Mouse (Mus musculus) layer of hippocampus, postnatal 36 days (tissue): ENCODE measurements at regions not wholly inside any gene's neighbourhood (a gene's known extent, or its start where the extent isn't known, plus 50 kb on each side); places are given as distances from the start of the nearest gene placed in this dataset.
"Not testable (repeated sequence)": the region's sequence is repeated elsewhere in the genome, so short reads cannot be mapped to it uniquely, and the experiment has no call there.

Experiments
- DNase-seq, 2 experiments: peaks; one replicate each; pipeline ENCODE4 v3.0.0; 2022

DNA sequence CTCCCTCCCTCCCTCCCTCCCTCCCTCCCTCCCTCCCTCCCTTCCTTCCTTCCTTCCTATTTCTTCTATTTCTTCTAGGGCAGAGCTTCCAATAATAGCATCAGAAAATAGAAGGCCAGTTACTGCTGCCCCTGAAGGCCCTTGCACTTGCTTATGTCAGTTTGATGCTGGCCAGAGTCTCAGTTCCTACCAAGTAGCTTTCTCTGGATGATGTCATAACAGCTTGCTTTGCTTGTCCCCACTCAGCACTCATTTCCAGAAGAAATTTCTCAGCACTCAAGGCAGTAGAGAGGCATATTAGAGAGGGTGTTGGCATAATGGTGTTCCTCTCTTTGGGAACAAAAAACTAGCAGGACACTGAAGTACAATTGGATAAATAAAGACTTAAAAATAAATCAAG, 811.6 kb upstream of the 4930444P10Rik start:
- DNase-seq, result no peak

DNA sequence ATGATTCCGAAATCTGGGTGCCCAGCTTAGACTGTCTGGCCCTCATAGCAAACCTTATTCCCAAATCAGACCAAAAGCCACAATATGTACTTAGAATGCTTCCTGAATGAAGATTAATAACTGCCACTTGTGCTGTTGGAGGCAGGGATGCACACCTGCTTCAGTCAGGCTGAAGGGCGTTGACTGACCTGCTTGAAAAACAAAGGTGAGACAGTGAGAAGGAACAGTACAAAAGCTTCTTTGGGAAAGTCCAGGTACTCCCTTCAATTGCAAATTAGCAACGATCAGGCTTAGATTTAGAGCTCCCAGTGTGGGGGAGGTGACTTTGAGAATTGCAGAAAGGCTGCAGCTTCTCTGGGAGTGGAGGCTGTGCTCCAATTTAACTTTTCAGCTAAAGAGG, 775.3 kb upstream of the 4930444P10Rik start:
- DNase-seq, result not testable (repeated sequence)

DNA sequence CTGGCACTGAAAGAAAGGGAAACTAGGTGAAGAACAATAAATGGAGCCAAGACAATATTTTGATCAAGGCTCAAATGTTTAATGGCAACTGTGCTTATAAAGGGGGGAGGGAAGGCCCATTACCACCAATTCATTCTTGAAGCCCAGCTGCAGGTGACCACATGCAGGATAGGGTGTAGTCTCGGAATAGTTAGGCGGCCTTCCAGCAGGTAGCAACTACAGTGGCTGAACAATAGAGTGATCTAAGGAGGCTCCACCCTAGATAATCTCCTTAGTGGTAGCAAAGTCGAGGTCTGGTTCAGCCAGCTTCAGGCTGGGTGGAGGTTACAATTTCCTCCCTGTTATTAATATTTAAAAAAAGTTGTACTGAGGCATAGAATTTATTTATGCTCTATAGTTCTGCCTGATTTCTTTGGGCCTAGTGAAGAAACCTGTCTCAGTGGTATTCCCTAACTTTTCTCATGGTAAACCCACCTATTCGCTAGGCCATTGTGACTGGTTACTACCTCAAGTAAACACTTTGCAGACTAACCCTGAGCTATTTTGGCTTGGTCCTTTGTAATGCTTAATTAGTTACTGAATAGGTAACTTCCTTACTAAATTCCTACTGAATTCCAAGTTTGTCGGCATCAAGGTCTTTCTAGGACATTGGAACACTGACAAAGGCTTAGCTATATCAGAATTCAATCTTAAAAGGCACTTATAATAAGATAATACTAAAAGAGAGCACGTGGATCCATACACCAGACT, 774.1 kb upstream of the 4930444P10Rik start:
- not testable (repeated sequence) for DNase-seq

DNA sequence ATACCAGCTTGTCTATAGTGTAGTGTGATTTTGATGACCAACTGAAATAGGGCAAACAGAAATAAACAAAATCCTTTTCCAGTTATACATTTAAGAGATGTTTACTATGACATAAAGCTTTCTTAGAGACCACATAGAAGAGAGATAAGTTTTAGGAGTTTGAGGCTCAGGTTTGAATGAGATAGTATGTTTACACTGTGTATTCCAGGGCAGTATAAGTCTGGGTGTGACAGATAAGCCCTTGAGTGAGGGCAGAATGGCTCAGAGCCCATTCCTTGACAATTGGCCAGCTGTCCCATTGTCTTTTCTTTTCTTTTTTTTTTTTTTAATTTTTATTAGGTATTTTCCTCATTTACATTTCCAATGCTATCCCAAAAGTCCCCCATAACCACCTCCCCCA, 744.0 kb upstream of the 4930444P10Rik start:
- DNase-seq, result no peak

DNA sequence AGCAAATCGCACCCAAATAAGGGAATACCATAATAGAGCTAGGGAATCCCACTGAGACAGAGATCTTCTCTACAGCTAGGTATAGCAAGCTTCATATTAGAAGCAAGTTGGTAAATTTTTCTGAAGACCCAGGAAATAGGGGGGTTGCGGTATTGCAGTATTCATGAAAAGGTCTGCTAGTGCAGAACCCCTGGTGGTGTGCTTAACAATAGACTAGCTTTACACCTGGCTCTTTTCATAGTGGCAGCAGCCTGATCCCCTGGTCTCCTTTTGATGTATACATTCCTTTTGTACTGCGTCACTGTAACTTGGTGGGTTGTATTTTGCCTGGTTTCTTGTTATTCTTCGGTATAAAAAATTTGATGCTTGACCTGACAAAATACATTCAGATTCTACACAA, 731.6 kb upstream of the 4930444P10Rik start:
- DNase-seq, result not testable (repeated sequence)

DNA sequence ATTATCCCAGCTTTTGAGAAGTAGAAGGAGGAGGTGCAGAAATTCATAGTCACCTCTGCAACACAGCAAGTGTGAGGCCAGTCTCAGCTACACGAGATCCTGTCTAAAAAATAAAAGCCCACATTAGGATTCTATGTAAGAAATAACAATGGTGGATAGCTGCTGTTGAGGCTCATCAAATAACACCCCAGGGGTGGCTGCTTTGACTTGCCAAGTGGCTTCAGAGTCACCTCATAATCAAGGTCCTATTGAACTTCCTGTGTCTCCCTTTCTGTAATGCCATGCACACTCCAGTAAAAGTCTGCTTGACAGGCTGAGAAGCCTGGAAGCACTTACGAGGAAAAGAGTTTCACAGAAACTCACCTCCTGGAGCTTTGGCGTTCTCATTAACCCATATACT, 730.9 kb upstream of the 4930444P10Rik start:
- no peak for DNase-seq

DNA sequence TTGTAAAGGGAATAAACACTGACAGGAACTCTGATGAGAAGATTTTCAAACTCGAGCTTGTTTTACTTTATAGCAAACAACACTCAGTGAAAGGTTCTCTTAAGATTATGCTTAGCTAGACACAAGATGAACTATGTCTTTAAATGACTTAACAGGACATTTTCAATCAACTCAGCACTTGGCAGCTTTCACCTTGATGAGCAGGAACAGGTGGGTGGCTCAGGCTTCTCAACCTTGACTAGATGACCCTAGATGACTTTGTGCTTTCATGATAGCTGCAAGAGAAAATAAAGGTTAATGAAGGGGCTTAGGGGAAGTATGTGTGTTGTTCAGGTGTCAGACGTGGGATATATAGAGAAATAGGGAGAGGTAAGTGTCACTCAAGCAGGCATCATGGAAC, 728.1 kb upstream of the 4930444P10Rik start:
- no peak for DNase-seq

DNA sequence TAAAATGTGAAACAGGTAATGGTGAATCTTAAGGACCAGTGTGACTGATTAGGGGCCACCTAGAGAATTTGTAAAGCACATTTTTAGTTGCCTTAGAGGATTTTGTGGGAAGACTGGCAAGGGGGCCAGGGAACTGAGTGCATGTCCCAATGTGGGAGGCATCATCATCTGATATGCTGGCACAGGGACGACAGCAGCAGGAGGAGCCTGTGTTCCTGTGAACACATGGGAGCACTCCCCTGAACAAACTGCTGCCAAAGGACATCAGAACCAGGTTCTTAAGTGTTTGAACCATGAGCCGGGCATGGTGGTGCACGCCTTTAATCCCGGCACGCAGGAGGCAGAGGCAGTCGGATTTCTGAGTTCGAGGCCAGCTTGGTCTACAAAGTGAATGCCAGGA, 723.4 kb upstream of the 4930444P10Rik start:
- peak; percentile 69 to 76 for DNase-seq

DNA sequence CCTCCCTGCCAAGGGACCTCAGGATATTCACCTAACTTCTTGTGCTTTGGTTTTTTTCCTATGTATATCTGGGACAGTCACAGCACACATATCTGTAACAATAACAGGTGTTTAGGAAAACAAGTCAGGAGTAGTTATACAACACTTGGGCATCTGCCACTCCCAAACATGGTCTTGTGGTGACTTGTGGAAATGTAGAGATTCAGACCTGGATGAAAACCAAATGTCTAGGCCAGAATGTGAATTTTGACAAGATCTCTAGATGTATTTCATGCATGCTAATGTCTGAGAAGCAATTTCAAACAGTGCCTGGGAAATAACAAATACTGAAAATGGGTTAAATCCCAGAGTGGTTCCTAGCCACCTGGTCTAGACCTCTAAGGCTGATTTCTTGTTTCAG, 722.6 kb upstream of the 4930444P10Rik start:
- DNase-seq, result no peak

DNA sequence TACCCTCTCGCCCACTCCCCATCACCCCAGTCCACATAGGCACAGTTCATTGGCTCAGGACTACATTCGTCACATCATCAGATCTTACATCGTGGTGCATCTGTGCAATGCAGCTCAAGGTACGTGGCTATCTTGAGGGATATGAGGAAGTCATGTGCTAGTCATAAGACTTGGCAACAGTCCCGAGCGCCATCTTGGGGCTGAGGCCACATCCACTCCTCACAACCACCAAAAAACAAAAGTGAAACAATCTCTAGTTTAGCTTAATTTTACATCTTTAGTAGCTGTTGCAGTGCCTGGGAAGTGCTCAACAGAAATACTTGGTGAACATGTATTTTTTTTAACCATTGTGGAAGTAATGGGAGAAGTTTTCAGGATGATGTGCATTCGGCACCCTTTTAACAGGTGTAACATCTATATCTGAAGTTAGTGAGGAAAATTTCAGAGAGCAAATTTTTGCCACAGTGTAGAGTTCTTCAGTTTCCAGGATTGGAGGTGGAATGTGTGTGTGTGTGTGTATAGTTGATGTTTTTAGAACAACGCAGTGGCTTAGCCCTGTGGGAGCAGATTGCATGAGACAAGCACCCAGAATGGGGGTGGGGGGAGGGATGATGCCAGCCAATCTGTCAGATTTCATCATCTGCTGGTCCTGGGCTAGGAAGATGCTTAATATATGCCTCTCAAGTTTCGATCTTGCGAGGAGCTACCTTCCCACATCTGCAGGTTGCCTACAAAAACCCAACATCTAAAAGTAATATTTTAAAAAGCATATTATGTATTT, 716.4 kb upstream of the 4930444P10Rik start:
- peak in 1 of 2 experiments; percentile 15 for DNase-seq

DNA sequence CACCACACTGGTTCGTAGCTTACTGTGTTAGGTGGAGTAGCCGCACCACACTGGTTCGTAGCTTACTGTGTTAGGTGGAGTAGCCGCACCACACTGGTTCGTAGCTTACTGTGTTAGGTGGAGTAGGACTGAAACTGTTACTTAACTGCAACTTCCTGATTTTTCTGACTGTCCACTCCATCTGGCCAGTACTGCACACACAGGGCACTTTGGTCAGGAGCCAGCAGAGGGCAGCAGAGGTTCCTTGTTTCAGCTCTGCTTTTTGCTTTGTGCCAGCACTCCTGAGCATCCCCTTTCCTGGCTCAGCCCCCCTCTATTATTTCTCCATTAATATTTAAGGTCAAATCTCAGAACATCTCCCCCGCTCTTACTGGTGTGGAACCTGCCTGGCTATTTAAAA, 705.2 kb upstream of the 4930444P10Rik start:
- peak; percentile 75 for DNase-seq

DNA sequence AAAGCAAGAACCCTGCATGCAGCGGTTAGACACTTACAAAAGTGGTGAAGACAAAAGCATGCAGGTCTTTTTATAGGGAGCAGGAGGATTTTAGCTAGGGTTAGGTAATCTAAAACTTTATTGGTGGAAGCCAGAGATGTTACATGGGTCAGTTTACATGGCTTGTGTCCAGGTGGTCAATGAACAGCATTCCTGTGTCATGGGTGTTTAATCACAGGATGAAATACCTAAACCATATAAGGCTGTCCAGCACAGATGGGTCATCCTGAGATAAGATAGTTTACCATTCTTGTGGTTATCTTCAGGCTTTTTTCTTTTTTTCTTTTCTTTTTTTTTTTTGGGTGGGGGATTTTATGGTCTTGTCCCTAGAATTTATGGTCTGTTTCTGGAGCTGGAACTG, 703.3 kb upstream of the 4930444P10Rik start:
- no peak for DNase-seq

DNA sequence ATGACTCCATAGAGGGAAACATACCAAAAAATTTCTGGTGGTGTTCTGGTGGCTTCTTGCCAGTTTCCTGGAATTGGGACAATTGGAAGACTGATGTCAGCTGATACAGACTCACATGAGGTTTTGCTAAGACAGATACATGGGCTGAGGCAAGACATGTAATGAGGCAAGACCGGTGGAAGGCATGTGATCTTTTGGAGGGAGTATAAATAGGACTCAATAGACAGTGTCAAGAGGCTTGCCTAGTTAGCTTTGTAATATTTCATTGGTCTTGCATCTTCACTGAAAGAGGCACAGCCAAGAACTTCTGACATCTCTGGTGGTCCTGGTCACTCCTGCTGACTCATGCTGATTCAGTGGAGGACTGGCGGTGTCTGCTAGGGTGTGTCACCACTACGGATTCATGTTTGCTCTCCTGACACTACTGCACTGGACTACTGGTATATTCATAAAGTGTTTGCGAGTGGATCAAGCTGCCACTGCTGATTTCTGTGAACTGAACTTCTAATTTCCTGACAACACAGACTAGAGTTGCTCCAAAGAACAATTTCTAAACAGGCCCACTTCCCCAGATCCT, 697.7 kb upstream of the 4930444P10Rik start:
- no peak for DNase-seq

DNA sequence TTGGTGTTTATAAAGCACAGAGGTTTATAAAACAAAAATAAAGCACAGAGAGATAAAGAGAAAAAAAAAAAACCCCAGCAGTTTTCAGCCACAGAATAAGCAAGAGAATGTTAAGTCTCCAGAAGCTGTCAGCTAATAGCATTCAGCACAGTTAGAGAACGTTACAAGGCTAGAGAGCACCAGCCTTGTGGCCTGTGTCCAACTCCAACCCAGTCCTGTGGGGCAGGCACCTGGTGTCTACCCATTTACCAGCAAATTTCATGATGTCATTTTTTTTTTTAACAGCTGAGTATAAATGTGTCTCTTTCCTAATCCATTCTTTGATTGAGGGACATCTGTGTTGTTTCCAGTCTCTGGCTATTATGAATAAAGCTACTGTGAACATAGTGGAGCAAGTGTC, 686.7 kb upstream of the 4930444P10Rik start:
- no peak for DNase-seq

DNA sequence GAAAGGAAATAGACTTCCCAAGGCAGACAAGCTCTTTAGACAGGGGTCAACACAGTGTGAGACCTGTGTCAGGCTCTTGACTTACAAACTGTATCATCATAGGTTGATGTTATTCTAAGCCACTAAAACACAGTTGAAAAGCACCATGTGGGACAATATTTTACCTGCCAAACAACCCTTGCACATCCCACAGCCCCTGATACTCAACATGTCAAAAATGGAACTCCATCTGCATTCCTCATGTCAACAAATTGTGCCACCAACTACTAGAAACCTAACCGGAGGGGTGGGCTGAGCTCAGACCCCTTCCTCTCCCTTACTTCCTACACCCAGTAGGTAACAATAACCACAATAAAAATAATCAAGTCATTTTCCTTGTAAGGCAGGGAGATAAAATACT, 667.8 kb upstream of the 4930444P10Rik start:
- no peak for DNase-seq
